Mouse (Mus musculus): ENCODE measurements around the gene Map2k6. TPM values are rescaled to one million over a fixed set of nuclear protein-coding genes. Genes with fewer than 3 reads are reported as not detected.

The Map2k6 gene
- polyA plus RNA-seq, 1 experiment from 2014 or later: 25.9 TPM

- Histone ChIP-seq H3K4me3 (no peak overlapping the region), H3K27ac (no peak overlapping the region), H3K9ac (no peak overlapping the region), H3K4me2 (replicated peaks) (no peak overlapping the region), H3K36me3 (no peaks in the 10 kb centered on the region), H3K27me3 (replicated peaks) (no peaks in the 10 kb centered on the region), H3K9me3 (no peaks in the 10 kb centered on the region), H3K4me1 (peaks cover 26% of the 10 kb centered on the region)
- no peak for ATAC-seq (ENCODE audit: low FRiP score, low read depth)
- WGBS: 49% methylated on average over 2 of the region's 2 CpGs
Measured at GRCm38 (mm10) chr11:110460480-110460879, 61.6 kb downstream of the Map2k6 start.

GRCm38 (mm10) chr11:110461560-110462331, 62.8 kb downstream of the Map2k6 start:
- WGBS: 94% methylated on average over 17 of the region's 17 CpGs

GRCm38 (mm10) chr11:110462975-110463578, 64.2 kb downstream of the Map2k6 start:
- Histone ChIP-seq H3K4me1 (peaks cover 21% of the 10 kb centered on the region), H3K4me3 (no peak overlapping the region), H3K27ac (no peak overlapping the region), H3K36me3 (no peaks in the 10 kb centered on the region), H3K27me3 (replicated peaks) (no peaks in the 10 kb centered on the region), H3K9ac (no peak overlapping the region), H3K4me2 (replicated peaks) (no peak overlapping the region), H3K9me3 (no peaks in the 10 kb centered on the region)
- ATAC-seq (ENCODE audit: low FRiP score, low read depth): no peak
- WGBS: 85% methylated on average over 8 of the region's 8 CpGs

More at GRCm38 (mm10) chr11:110461560-110462331, 62.8 kb downstream of the Map2k6 start:
- Histone ChIP-seq H3K4me1 (peaks cover 21% of the 10 kb centered on the region), H3K9ac (no peak overlapping the region), H3K9me3 (no peaks in the 10 kb centered on the region), H3K4me2 (replicated peaks) (no peak overlapping the region), H3K27ac (no peak overlapping the region), H3K4me3 (no peak overlapping the region), H3K27me3 (replicated peaks) (no peaks in the 10 kb centered on the region), H3K36me3 (no peaks in the 10 kb centered on the region)
- ATAC-seq (ENCODE audit: low FRiP score, low read depth): no peak

- Histone ChIP-seq H3K9ac (no peak overlapping the region), H3K4me3 (no peak overlapping the region), H3K4me1 (peaks cover 19% of the 10 kb centered on the region), H3K9me3 (no peaks in the 10 kb centered on the region), H3K27ac (no peak overlapping the region), H3K36me3 (no peaks in the 10 kb centered on the region), H3K4me2 (replicated peaks) (no peak overlapping the region), H3K27me3 (replicated peaks) (no peaks in the 10 kb centered on the region)
- 64% methylated on average over 9 of the region's 9 CpGs for WGBS
- no peak for ATAC-seq (ENCODE audit: low FRiP score, low read depth)
Measured at GRCm38 (mm10) chr11:110463801-110464200, 64.9 kb downstream of the Map2k6 start.

- Histone ChIP-seq H3K27me3 (replicated peaks) (no peaks in the 10 kb centered on the region), H3K27ac (no peak overlapping the region), H3K36me3 (no peaks in the 10 kb centered on the region), H3K4me2 (replicated peaks) (no peak overlapping the region), H3K4me1 (no peaks in the 10 kb centered on the region), H3K9me3 (no peaks in the 10 kb centered on the region), H3K9ac (no peak overlapping the region), H3K4me3 (no peak overlapping the region)
- no peak for ATAC-seq (ENCODE audit: low FRiP score, low read depth)
- 94% methylated on average over 2 of the region's 2 CpGs for WGBS
Measured at GRCm38 (mm10) chr11:110469054-110469453, 70.1 kb downstream of the Map2k6 start.

- Histone ChIP-seq H3K9me3 (no peaks in the 10 kb centered on the region), H3K4me2 (replicated peaks) (no peak overlapping the region), H3K4me3 (no peak overlapping the region), H3K36me3 (no peaks in the 10 kb centered on the region), H3K27me3 (replicated peaks) (no peaks in the 10 kb centered on the region), H3K27ac (no peak overlapping the region), H3K4me1 (no peaks in the 10 kb centered on the region), H3K9ac (no peak overlapping the region)
- 84% methylated on average over 8 of the region's 8 CpGs for WGBS
- no peak for ATAC-seq (ENCODE audit: low FRiP score, low read depth)
Measured at GRCm38 (mm10) chr11:110470561-110471273, 71.8 kb downstream of the Map2k6 start.

- Histone ChIP-seq H3K27ac (no peak overlapping the region), H3K36me3 (no peaks in the 10 kb centered on the region), H3K27me3 (replicated peaks) (no peaks in the 10 kb centered on the region), H3K9me3 (no peaks in the 10 kb centered on the region), H3K9ac (no peak overlapping the region), H3K4me1 (peaks cover under 1% of the 10 kb centered on the region; the same call in 1 of the 2 replicates), H3K4me3 (no peak overlapping the region), H3K4me2 (replicated peaks) (no peak overlapping the region)
- WGBS: 80% methylated on average over 2 of the region's 2 CpGs
- ATAC-seq (ENCODE audit: low FRiP score, low read depth): no peak
Measured at GRCm38 (mm10) chr11:110471362-110471761, 72.4 kb downstream of the Map2k6 start.

GRCm38 (mm10) chr11:110472078-110472477, 73.2 kb downstream of the Map2k6 start:
- no peaks in the 10 kb centered on the region for H3K9me3 ChIP-seq
- no peak for ATAC-seq (ENCODE audit: low FRiP score, low read depth)
- H3K9ac ChIP-seq: no peak overlapping the region
- no peak overlapping the region for H3K27ac ChIP-seq
- no peak overlapping the region for H3K4me3 ChIP-seq
- WGBS: 92% methylated on average over 5 of the region's 5 CpGs
- peaks cover 8% of the 10 kb centered on the region; the same call in 1 of the 2 replicates for H3K4me1 ChIP-seq
- H3K4me2 ChIP-seq (replicated peaks): no peak overlapping the region
- peaks cover under 1% of the 10 kb centered on the region; the same call in 1 of the 2 replicates for H3K27me3 ChIP-seq (replicated peaks)
- H3K36me3 ChIP-seq: no peaks in the 10 kb centered on the region

GRCm38 (mm10) chr11:110473495-110473894, 74.6 kb downstream of the Map2k6 start:
- WGBS: 91% methylated on average over 16 of the region's 16 CpGs
- H3K4me1 ChIP-seq: peaks cover 21% of the 10 kb centered on the region; the same call in 1 of the 2 replicates
- ATAC-seq (ENCODE audit: low FRiP score, low read depth): no peak

GRCm38 (mm10) chr11:110476361-110477151, 77.6 kb downstream of the Map2k6 start:
- Histone ChIP-seq H3K4me1 (peaks cover 37% of the 10 kb centered on the region), H3K27ac (no peak overlapping the region), H3K9ac (no peak overlapping the region), H3K9me3 (no peaks in the 10 kb centered on the region), H3K4me3 (no peak overlapping the region), H3K36me3 (no peaks in the 10 kb centered on the region), H3K27me3 (replicated peaks) (peaks cover 21% of the 10 kb centered on the region; the same call in 1 of the 2 replicates), H3K4me2 (replicated peaks) (no peak overlapping the region)
- 38% methylated on average over 5 of the region's 5 CpGs for WGBS
- ATAC-seq (ENCODE audit: low FRiP score, low read depth): no peak

More at GRCm38 (mm10) chr11:110473495-110473894, 74.6 kb downstream of the Map2k6 start:
- Histone ChIP-seq H3K4me2 (replicated peaks) (no peak overlapping the region), H3K36me3 (no peaks in the 10 kb centered on the region), H3K27me3 (replicated peaks) (peaks cover 10% of the 10 kb centered on the region; the same call in 1 of the 2 replicates), H3K27ac (no peak overlapping the region), H3K9me3 (no peaks in the 10 kb centered on the region), H3K4me3 (no peak overlapping the region), H3K9ac (no peak overlapping the region)

- Histone ChIP-seq H3K27ac (no peak overlapping the region), H3K4me1 (peaks cover 40% of the 10 kb centered on the region), H3K9me3 (no peaks in the 10 kb centered on the region), H3K4me2 (replicated peaks) (peak overlapping the region; percentile 47), H3K36me3 (no peaks in the 10 kb centered on the region), H3K4me3 (no peak overlapping the region), H3K9ac (no peak overlapping the region), H3K27me3 (replicated peaks) (peaks cover 28% of the 10 kb centered on the region)
- WGBS: 24% methylated on average over 18 of the region's 18 CpGs
- peak; percentile 22 for ATAC-seq (ENCODE audit: low FRiP score, low read depth)
Measured at GRCm38 (mm10) chr11:110477961-110478869, 79.3 kb downstream of the Map2k6 start.
